Mouse (Mus musculus): ENCODE results near the gene Cfd. TPM values are rescaled to one million over a fixed set of nuclear protein-coding genes. Genes with fewer than 3 reads are reported as not detected.

Gene Cfd
- polyA plus RNA-seq, 1 experiment, result 1,172 TPM

GRCm38 (mm10) chr10:79914948-79915596 is 24.4 kb downstream of the Cfd start:
- Histone ChIP-seq H3K4me1 (ENCODE audit: control insufficient read depth, insufficient read depth, insufficient read length, low read length) (peaks cover 13% of the 10 kb centered on the region), H3K27ac (replicated peaks; ENCODE audit: low read depth, low read length) (no peak overlapping the region), H3K4me3 (ENCODE audit: insufficient read depth, low read depth, low read length) (0 out of 2 replicates have a peak overlapping the region, but pooled peaks have one; percentile 8)

- Histone ChIP-seq H3K4me3 (ENCODE audit: insufficient read depth, low read depth, low read length) (peak overlapping the region; percentile 88), H3K27ac (replicated peaks; ENCODE audit: low read depth, low read length) (peak overlapping the region; percentile 48; the same call in 1 of the 2 replicates), H3K4me1 (ENCODE audit: control insufficient read depth, insufficient read depth, insufficient read length, low read length) (peaks cover 13% of the 10 kb centered on the region)
Observed at GRCm38 (mm10) chr10:79916081-79916480, 25.4 kb downstream of the Cfd start.

DNA sequence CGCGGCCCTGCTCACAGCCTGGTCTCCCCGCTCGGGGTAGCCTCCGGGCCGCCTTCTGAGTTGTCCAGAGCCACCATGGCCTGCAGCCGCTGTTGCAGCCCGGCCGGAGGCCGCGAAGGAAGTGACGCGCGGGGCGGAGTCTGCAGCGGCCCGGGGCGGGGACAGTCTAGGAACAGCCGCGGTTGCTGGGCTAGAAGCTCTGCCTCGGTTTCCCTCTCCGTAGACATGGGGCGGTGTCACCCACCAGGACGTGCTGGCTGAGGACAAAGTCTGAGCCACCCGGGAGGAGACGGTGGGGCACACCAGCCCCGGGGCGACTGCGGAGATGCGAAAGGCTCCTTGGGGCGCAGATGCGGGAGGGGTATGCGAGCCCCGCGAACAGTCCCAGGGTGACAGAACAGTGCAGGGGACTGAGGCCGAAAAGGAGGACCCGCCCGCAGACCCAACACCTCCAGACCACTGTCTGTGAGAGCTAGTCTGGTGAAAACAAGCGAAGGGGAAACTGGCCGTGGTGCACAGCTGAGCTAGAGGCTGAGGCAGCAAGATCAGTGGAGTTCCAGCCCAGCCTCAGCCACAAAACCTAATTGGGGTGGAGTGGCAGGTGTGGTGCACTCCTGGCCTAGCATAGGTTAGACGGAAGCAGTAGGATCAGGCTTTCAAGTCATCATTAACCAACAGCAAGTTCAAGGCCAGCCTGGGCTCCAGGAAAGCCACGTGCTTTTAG is 26.3 kb downstream of the Cfd start, which contains the start of gene Kiss1r:
Kiss1r (plus strand) TSS at position 164 of the 724 bp plus-strand sequence.
- peak within 1 kb of the TSS; percentile 58 for H3K27ac ChIP-seq (replicated peaks; ENCODE audit: low read depth, low read length)

GRCm38 (mm10) chr10:79917532-79918100 is 27.0 kb downstream of the Cfd start:
- Histone ChIP-seq H3K27ac (replicated peaks; ENCODE audit: low read depth, low read length) (no peak overlapping the region), H3K4me1 (ENCODE audit: control insufficient read depth, insufficient read depth, insufficient read length, low read length) (peaks cover 13% of the 10 kb centered on the region), H3K4me3 (ENCODE audit: insufficient read depth, low read depth, low read length) (no peak overlapping the region)

More for the DNA sequence above, 26.3 kb downstream of the Cfd start, which contains the start of gene Kiss1r:
- H3K4me3 ChIP-seq (ENCODE audit: insufficient read depth, low read depth, low read length), result peak within 1 kb of the TSS; percentile 88
- H3K4me1 ChIP-seq (ENCODE audit: control insufficient read depth, insufficient read depth, insufficient read length, low read length), result peaks cover 13% of the 10 kb centered on the region

- Histone ChIP-seq H3K4me3 (ENCODE audit: insufficient read depth, low read depth, low read length) (peak overlapping the region; percentile 2; the same call in 1 of the 2 replicates), H3K4me1 (ENCODE audit: control insufficient read depth, insufficient read depth, insufficient read length, low read length) (peaks cover 13% of the 10 kb centered on the region), H3K27ac (replicated peaks; ENCODE audit: low read depth, low read length) (no peak overlapping the region)
Observed at GRCm38 (mm10) chr10:79918231-79919078, 27.8 kb downstream of the Cfd start.

GRCm38 (mm10) chr10:79919251-79919849 is 28.7 kb downstream of the Cfd start:
- H3K27ac ChIP-seq (replicated peaks; ENCODE audit: low read depth, low read length), result no peak overlapping the region
- no peak overlapping the region for H3K4me3 ChIP-seq (ENCODE audit: insufficient read depth, low read depth, low read length)
- H3K4me1 ChIP-seq (ENCODE audit: control insufficient read depth, insufficient read depth, insufficient read length, low read length), result peaks cover 13% of the 10 kb centered on the region

GRCm38 (mm10) chr10:79920056-79920890 is 29.6 kb downstream of the Cfd start:
- no peak overlapping the region for H3K4me3 ChIP-seq (ENCODE audit: insufficient read depth, low read depth, low read length)
- no peak overlapping the region for H3K27ac ChIP-seq (replicated peaks; ENCODE audit: low read depth, low read length)
- peaks cover 9% of the 10 kb centered on the region for H3K4me1 ChIP-seq (ENCODE audit: control insufficient read depth, insufficient read depth, insufficient read length, low read length)

DNA sequence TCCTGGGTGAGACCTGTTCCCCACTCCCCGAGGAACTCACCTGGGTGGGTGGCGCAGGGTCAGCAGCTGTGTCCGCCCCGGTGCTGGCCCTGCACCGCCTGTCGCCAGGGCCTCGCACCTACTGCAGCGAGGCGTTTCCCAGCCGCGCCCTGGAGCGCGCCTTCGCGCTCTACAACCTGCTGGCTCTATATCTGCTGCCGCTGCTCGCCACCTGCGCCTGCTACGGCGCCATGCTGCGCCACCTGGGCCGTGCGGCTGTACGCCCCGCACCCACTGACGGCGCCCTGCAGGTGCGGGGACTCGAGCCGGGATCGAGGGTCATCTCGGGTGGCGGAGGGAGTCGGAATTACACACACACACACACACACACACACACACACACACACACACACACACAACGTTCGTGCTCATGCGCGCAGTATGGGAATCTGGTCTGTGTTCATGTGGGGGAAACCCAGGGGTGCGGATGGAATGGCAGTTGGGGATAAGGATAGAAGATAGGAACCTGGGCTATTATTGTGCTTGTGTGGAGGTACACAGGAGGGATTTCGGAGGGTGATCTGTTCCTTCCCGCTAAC is 30.4 kb downstream of the Cfd start, which contains the start of gene R3hdm4:
R3hdm4 (minus strand) TSS at position 251 of the 578 bp plus-strand sequence.
- peaks cover 2% of the 10 kb centered on the region for H3K4me1 ChIP-seq (ENCODE audit: control insufficient read depth, insufficient read depth, insufficient read length, low read length)
- peak within 1 kb of the TSS; percentile 41 for H3K4me3 ChIP-seq (ENCODE audit: insufficient read depth, low read depth, low read length)
- no peak within 1 kb of the TSS for H3K27ac ChIP-seq (replicated peaks; ENCODE audit: low read depth, low read length)

DNA sequence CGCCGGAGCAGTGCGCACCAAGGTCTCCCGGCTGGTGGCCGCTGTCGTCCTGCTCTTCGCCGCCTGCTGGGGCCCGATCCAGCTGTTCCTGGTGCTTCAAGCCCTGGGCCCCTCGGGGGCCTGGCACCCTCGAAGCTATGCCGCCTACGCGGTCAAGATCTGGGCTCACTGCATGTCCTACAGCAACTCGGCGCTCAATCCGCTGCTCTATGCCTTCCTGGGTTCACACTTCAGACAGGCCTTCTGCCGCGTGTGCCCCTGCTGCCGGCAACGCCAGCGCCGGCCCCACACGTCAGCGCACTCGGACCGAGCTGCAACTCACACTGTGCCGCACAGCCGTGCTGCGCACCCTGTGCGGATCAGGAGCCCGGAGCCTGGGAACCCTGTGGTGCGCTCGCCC is 30.9 kb downstream of the Cfd start:
- H3K4me3 ChIP-seq (ENCODE audit: insufficient read depth, low read depth, low read length), result peak overlapping the region; percentile 41
- H3K27ac ChIP-seq (replicated peaks; ENCODE audit: low read depth, low read length), result no peak overlapping the region
- no peaks in the 10 kb centered on the region; the same call in 1 of the 2 replicates for H3K4me1 ChIP-seq (ENCODE audit: control insufficient read depth, insufficient read depth, insufficient read length, low read length)

GRCm38 (mm10) chr10:79924998-79925784 is 34.5 kb downstream of the Cfd start:
- Histone ChIP-seq H3K4me1 (ENCODE audit: control insufficient read depth, insufficient read depth, insufficient read length, low read length) (peaks cover 2% of the 10 kb centered on the region; the same call in 1 of the 2 replicates), H3K27ac (replicated peaks; ENCODE audit: low read depth, low read length) (no peak overlapping the region), H3K4me3 (ENCODE audit: insufficient read depth, low read depth, low read length) (no peak overlapping the region)

DNA sequence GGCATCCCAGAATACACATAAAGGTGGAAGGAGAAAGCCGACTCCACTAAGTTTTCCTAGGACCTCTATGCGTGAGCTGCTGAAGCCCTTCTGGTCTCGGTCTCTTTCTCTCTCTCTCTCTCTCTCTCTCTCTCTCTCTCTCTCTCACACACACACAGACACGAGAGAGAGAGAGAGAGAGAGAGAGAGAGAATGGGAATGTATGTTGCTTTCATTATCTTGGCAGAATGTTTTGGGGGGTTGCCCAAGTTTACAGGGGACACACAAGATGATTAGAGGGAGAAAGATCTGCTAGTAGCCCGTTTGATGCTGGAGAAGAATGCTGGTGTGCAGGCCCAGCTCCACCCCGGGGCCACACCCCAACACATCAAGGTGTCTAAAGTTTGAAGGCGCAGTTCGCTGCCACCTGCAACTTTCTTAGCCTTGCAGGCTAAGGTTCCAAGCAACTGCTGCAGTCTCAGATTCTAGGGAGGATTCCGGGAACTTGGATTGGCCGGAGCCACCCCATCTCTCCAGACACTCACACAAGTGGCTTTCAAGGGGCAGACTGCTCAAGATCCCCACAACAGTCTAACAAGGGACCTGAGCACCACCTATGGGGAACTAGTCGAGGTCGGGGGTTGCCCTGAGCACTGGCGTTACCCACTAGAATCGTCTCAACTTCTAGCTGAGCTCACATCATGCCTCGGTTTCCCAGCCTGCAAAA is 35.3 kb downstream of the Cfd start:
- peaks cover 2% of the 10 kb centered on the region; the same call in 1 of the 2 replicates for H3K4me1 ChIP-seq (ENCODE audit: control insufficient read depth, insufficient read depth, insufficient read length, low read length)
- H3K27ac ChIP-seq (replicated peaks; ENCODE audit: low read depth, low read length), result no peak overlapping the region

More for the DNA sequence above, 35.3 kb downstream of the Cfd start:
- H3K4me3 ChIP-seq (ENCODE audit: insufficient read depth, low read depth, low read length), result peak overlapping the region; percentile 98
